In the genomic region with DNA sequence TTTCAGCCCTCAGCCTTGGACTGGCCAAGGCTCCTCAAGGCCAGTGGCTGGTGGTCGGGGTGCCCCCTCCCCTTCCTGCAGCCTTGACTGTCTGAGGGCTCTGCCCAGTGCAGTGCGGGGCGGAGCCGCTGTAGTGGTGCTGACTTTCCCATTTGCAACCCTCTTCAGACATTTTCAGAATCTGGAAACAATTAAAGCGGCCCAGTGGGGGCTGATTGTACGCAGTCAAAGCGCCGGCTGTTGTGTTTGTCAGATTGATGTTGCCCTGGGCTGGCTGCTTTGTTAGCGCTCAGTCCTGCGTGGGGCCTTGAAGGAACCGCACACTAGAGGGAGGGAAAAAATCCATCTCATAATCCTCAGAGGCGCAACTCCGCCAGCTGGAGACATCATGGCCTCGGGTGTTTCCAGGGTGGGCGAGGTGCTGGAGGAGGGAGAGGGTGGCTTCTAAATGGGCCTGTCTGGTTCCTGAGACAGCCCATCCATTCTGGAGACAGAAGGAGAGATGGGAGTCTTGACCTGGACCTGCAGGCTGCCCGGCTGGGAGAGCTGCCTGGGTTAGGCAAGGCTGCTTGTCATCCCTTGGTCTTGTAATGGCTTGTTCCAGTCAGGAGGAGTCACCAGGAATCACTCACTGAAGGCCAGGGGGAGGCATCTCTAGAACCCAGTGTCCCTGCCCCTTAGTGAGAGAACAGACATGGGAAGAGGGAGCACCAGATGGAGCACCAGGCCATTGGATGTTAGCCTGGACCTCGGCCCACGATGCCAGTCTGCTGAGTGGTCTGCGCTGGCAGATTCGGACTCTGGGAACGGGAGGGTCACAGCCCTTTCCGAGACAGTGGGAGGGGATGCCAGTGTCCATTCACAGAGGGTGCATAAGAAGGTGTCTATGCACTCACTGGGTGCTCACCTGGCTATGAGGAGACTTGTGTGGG, we compare ENCODE assay signal across 10 mouse cellular contexts.
A peak's percentile ranks its signal among the peaks of the same experiment; 100 is the strongest.
DNase-seq lines count a peak whose midpoint lies in the region; ATAC-seq and TF ChIP-seq lines count a peak whose summit lies in the region.
"Had no signal": no experiment of that assay in that cellular context is flagged by ENCODE, and none has a peak within 500 bp of the region (broad histone marks: within the 10 kb centered on the region; RNA-seq: fewer than 3 reads in every experiment).

No protein-coding gene starts in this region.

- no peak overlapping the region for H3K4me2 ChIP-seq in forebrain, embryonic 15.5 days (replicated peaks)

- 25% methylated on average over 22 of the region's 22 CpGs for WGBS in forebrain, embryonic 15.5 days

- H3K4me1 ChIP-seq in E14TG2a.4 (replicated peaks; ENCODE audit: low read depth, low read length) = peaks cover 61% of the 10 kb centered on the region
- H3K4me1 ChIP-seq in forebrain, embryonic 15.5 days = peaks cover 69% of the 10 kb centered on the region

- H3K4me3 ChIP-seq in E14TG2a.4 (replicated peaks; ENCODE audit: low read length) = peak overlapping the region; percentile 13; the same call in 1 of the 2 replicates
- H3K4me3 ChIP-seq in forebrain, embryonic 15.5 days = no peak overlapping the region

- no peak for TF ChIP-seq CTCF in E14TG2a.4 (conservative IDR thresholded peaks at IDR 0.05; ENCODE audit: low read length)

- H3K9me3 ChIP-seq in E14TG2a.4 (ENCODE audit: low read length) = no peaks in the 10 kb centered on the region
- H3K9me3 ChIP-seq in forebrain, embryonic 15.5 days = no peaks in the 10 kb centered on the region

- peak; percentile 48 for ATAC-seq in forebrain, embryonic 15.5 days (replicated peaks)

- peak; percentile 41 for DNase-seq in adrenal gland, postnatal 14 days
- DNase-seq in adrenal gland, postnatal 10 days = no peak
- peak; percentile 90 for DNase-seq in mesoderm, embryonic 11.5 days (ENCODE audit: low read depth, low spot score)
- no peak for DNase-seq in urinary bladder, adult 2 months (ENCODE audit: low spot score)
- DNase-seq in cerebellum, adult 18-20 months = no peak
- no peak for DNase-seq in frontal cortex, adult 2 months (ENCODE audit: extremely low spot score in 1 of 2, low spot score in 1 of 2)
- DNase-seq: adrenal gland, adult 2 months had no signal

- H3K36me3 ChIP-seq in E14TG2a.4 (ENCODE audit: insufficient read depth, low read length) = no peaks in the 10 kb centered on the region
- no peaks in the 10 kb centered on the region for H3K36me3 ChIP-seq in forebrain, embryonic 15.5 days

- peaks cover 2% of the 10 kb centered on the region; the same call in 1 of the 2 replicates for H3K27me3 ChIP-seq in E14TG2a.4 (ENCODE audit: insufficient read depth, low read length)
- H3K27me3 ChIP-seq in forebrain, embryonic 15.5 days = no peaks in the 10 kb centered on the region

- H3K9ac ChIP-seq in forebrain, embryonic 15.5 days (replicated peaks) = peak overlapping the region; percentile 2; the same call in 1 of the 2 replicates
- H3K9ac ChIP-seq: liver, embryonic 14.5 days had no signal

- peak overlapping the region; percentile 79 for H3K27ac ChIP-seq in forebrain, embryonic 15.5 days (replicated peaks)
- H3K27ac ChIP-seq: liver, embryonic 14.5 days had no signal

Comparison
In these comparisons a context has a peak if more than half of its experiments do, and no peak if none do; other contexts are left out.
1. DNase-seq: peak in adrenal gland, postnatal 14 days (single experiment) and mesoderm, embryonic 11.5 days (single experiment); none in adrenal gland, postnatal 10 days (single experiment), urinary bladder, adult 2 months (single experiment), cerebellum, adult 18-20 months (0 of 2) and frontal cortex, adult 2 months (0 of 2).